Comparison of ENCODE assay signal across 8 mouse cellular contexts in the genomic region with DNA sequence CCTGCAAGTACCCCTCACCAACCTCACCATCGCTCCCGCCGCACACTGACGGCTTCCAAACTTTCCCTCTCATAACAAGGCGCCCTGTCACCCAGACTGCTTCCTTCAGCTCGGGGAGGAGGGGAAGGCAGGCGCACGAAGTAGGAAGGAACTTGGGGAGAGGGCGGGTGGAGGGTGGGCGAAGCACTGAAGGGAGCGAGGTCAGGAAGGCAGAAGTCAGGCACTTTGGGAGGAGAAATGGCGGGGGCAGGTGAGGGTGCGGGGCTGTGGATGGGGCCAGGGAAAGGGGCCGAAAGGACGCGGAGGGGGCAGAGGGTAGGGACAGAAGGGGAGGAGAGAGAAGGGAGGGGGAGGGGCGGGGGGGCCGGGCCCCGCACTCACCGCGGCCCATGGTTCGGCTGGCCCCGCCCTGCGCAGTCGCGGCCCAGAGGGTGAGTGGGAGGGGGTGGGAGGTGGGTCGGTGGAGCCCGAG. TPM values are rescaled to one million over a fixed set of nuclear protein-coding genes. Genes with fewer than 3 reads are reported as not detected.
DNase-seq lines count a peak whose midpoint lies in the region; ATAC-seq and TF ChIP-seq lines count a peak whose summit lies in the region.

No protein-coding gene starts in this region.

- H3K9me3 ChIP-seq in forebrain, postnatal 0 days (ENCODE audit: low read length), result no peaks in the 10 kb centered on the region
- H3K9me3 ChIP-seq in kidney, postnatal 0 days (replicated peaks; ENCODE audit: low read length), result no peaks in the 10 kb centered on the region

- H3K4me2 ChIP-seq in forebrain, postnatal 0 days (ENCODE audit: low read depth), result peak overlapping the region; percentile 79
- H3K4me2 ChIP-seq in kidney, postnatal 0 days (ENCODE audit: low read length), result peak overlapping the region; percentile 90

- no peak for TF ChIP-seq CTCF in forebrain, postnatal 0 days (IDR thresholded peaks at IDR 0.05; ENCODE audit: low read depth)
- no peak for TF ChIP-seq CTCF in kidney, postnatal 0 days (IDR thresholded peaks at IDR 0.05; ENCODE audit: low read depth)

- H3K4me3 ChIP-seq in forebrain, postnatal 0 days (ENCODE audit: low read depth, low read length), result peak overlapping the region; percentile 67
- H3K4me3 ChIP-seq in kidney, postnatal 0 days (replicated peaks; ENCODE audit: low read depth, low read length), result peak overlapping the region; percentile 71
- peak overlapping the region; percentile 82 for H3K4me3 ChIP-seq in macrophage (ENCODE audit: inconsistent target)

- H3K4me1 ChIP-seq in forebrain, postnatal 0 days (ENCODE audit: insufficient read depth), result peaks cover 20% of the 10 kb centered on the region
- H3K4me1 ChIP-seq in kidney, postnatal 0 days (replicated peaks; ENCODE audit: insufficient read depth, low read length), result peaks cover 29% of the 10 kb centered on the region

- H3K36me3 ChIP-seq in forebrain, postnatal 0 days (ENCODE audit: insufficient read depth), result peaks cover 32% of the 10 kb centered on the region
- H3K36me3 ChIP-seq in kidney, postnatal 0 days (ENCODE audit: insufficient read depth, low read length), result peaks cover 22% of the 10 kb centered on the region
- peaks cover 25% of the 10 kb centered on the region; the same call in 1 of the 2 replicates for H3K36me3 ChIP-seq in macrophage (ENCODE audit: inconsistent target)

- DNase-seq in CD4-positive, CD25-positive, alpha-beta regulatory T cell, adult 2 months (ENCODE audit: low read depth, low spot score), result peak; percentile 73
- DNase-seq in right cerebral cortex, adult 18-20 months, result peak; percentile 41
- no peak for DNase-seq in right cerebral cortex, postnatal 36 days (ENCODE audit: low spot score in 2 of 2)
- DNase-seq in forebrain, postnatal 0 days, result peak; percentile 66
- DNase-seq in kidney, postnatal 0 days (ENCODE audit: low spot score), result peak; percentile 88
- peak; percentile 70 for DNase-seq in testis, postnatal 14 days (ENCODE audit: low spot score)

- H3K9ac ChIP-seq in forebrain, postnatal 0 days, result peak overlapping the region; percentile 75
- H3K9ac ChIP-seq in kidney, postnatal 0 days (ENCODE audit: low read depth, low read length), result peak overlapping the region; percentile 76

- under 1% methylated on average over 13 of the region's 28 CpGs for WGBS in forebrain, postnatal 0 days
- WGBS in kidney, postnatal 0 days, result 0% methylated on average over 23 of the region's 28 CpGs
- WGBS in macrophage (ENCODE audit: missing documents), result 1% methylated on average over 14 of the region's 28 CpGs

- peak overlapping the region; percentile 94 for H3K27ac ChIP-seq in forebrain, postnatal 0 days (ENCODE audit: low read depth, low read length)
- H3K27ac ChIP-seq in kidney, postnatal 0 days, result peak overlapping the region; percentile 99
- H3K27ac ChIP-seq in macrophage, result peak overlapping the region; percentile 92

- no peaks in the 10 kb centered on the region for H3K27me3 ChIP-seq in forebrain, postnatal 0 days (ENCODE audit: insufficient read depth, low read length)
- no peaks in the 10 kb centered on the region for H3K27me3 ChIP-seq in kidney, postnatal 0 days (ENCODE audit: insufficient read depth, low read length)

- no peak for ATAC-seq in CD4-positive, CD25-positive, alpha-beta regulatory T cell, adult 4 months
- peak; percentile 24 for ATAC-seq in forebrain, postnatal 0 days
- ATAC-seq in kidney, postnatal 0 days (replicated peaks; ENCODE audit: low FRiP score, low read depth), result no peak; the same call in 1 of the 2 replicates

- peaks cover 72% of the 10 kb centered on the region for H3K79me2 ChIP-seq in macrophage (ENCODE audit: inconsistent target)

RNA-seq across cellular contexts. Expression of gene Mbd6, which starts 0.5 kb away (rescaled TPM):
- 10 to 100 TPM in 1 of 2 experiments, 1 to 10 TPM in 1; 4.0 to 14.7 TPM for polyA plus RNA-seq in CD4-positive, CD25-positive, alpha-beta regulatory T cell, adult 4 months (2017; shearing (Covaris generic))
- 5.9 and 9.4 TPM in 2 replicates for total RNA-seq in forebrain, postnatal 0 days (2014; rRNA removed)
- polyA plus RNA-seq in forebrain, postnatal 0 days (2015; fragmentation: Nextera tagmentation; extraction: Ambion mirVana), result 4.1 and 4.8 TPM in 2 replicates
- 10.5 and 10.7 TPM in 2 replicates for polyA plus RNA-seq in kidney, postnatal 0 days (2015; fragmentation: Nextera tagmentation; extraction: Ambion mirVana)
- 100 to 1,000 TPM in 25 of 26 experiments, 10 to 100 TPM in 1; 84.5 to 264 (median 195) TPM for total RNA-seq in macrophage (2018; cell fraction: chromatin; rRNA removed)
- 10 to 100 TPM; 24.6 to 53.2 (median 34.6) TPM for total RNA-seq in macrophage (2018; cell fraction: cytosol; rRNA removed)
- total RNA-seq in macrophage (2018; cell fraction: nucleus; rRNA removed), result 100 to 1,000 TPM in 24 of 26 experiments, 10 to 100 TPM in 2; 88.1 to 233 (median 149) TPM
- polyA plus RNA-seq in macrophage (2018), result 13.5 to 25.4 TPM (median 19.5 TPM) in 3 replicates

RNA-seq across cellular contexts. Expression of gene Dctn2, which starts 22.2 kb away (rescaled TPM):
- 10 to 100 TPM; 43.8 to 48.0 TPM for polyA plus RNA-seq in CD4-positive, CD25-positive, alpha-beta regulatory T cell, adult 4 months (2017; shearing (Covaris generic))
- 272 and 300 TPM in 2 replicates for total RNA-seq in forebrain, postnatal 0 days (2014; rRNA removed)
- polyA plus RNA-seq in forebrain, postnatal 0 days (2015; fragmentation: Nextera tagmentation; extraction: Ambion mirVana), result 332 and 343 TPM in 2 replicates
- 177 and 190 TPM in 2 replicates for polyA plus RNA-seq in kidney, postnatal 0 days (2015; fragmentation: Nextera tagmentation; extraction: Ambion mirVana)
- 100 to 1,000 TPM; 145 to 323 (median 235) TPM for total RNA-seq in macrophage (2018; cell fraction: chromatin; rRNA removed)
- 100 to 1,000 TPM in 18 of 26 experiments, 10 to 100 TPM in 8; 85.0 to 130 (median 105) TPM for total RNA-seq in macrophage (2018; cell fraction: cytosol; rRNA removed)
- 100 to 1,000 TPM in 25 of 26 experiments, 10 to 100 TPM in 1; 83.9 to 187 (median 136) TPM for total RNA-seq in macrophage (2018; cell fraction: nucleus; rRNA removed)
- 110 to 121 TPM (median 112 TPM) in 3 replicates for polyA plus RNA-seq in macrophage (2018)

RNA-seq across cellular contexts. Expression of gene Mars, which starts 23.2 kb away (rescaled TPM):
- polyA plus RNA-seq in CD4-positive, CD25-positive, alpha-beta regulatory T cell, adult 4 months (2017; shearing (Covaris generic)), result 10 to 100 TPM; 20.4 to 33.2 TPM
- 86.4 and 94.4 TPM in 2 replicates for total RNA-seq in forebrain, postnatal 0 days (2014; rRNA removed)
- polyA plus RNA-seq in forebrain, postnatal 0 days (2015; fragmentation: Nextera tagmentation; extraction: Ambion mirVana), result 95.9 and 98.6 TPM in 2 replicates
- 99.1 and 103 TPM in 2 replicates for polyA plus RNA-seq in kidney, postnatal 0 days (2015; fragmentation: Nextera tagmentation; extraction: Ambion mirVana)
- 10 to 100 TPM in 24 of 26 experiments, 1 to 10 TPM in 2; 6.5 to 62.2 (median 30.8) TPM for total RNA-seq in macrophage (2018; cell fraction: chromatin; rRNA removed)
- total RNA-seq in macrophage (2018; cell fraction: cytosol; rRNA removed), result 10 to 100 TPM; 11.1 to 29.3 (median 22.8) TPM
- total RNA-seq in macrophage (2018; cell fraction: nucleus; rRNA removed), result 10 to 100 TPM in 23 of 26 experiments, 1 to 10 TPM in 3; 7.3 to 42.5 (median 27.1) TPM
- 19.9 to 28.8 TPM (median 20.2 TPM) in 3 replicates for polyA plus RNA-seq in macrophage (2018)

RNA-seq across cellular contexts. Expression of gene Kif5a, which starts 25.2 kb away (rescaled TPM):
- polyA plus RNA-seq in CD4-positive, CD25-positive, alpha-beta regulatory T cell, adult 4 months (2017; shearing (Covaris generic)), result not detected
- 210 and 223 TPM in 2 replicates for total RNA-seq in forebrain, postnatal 0 days (2014; rRNA removed)
- polyA plus RNA-seq in forebrain, postnatal 0 days (2015; fragmentation: Nextera tagmentation; extraction: Ambion mirVana), result 62.0 and 84.0 TPM in 2 replicates
- 0.28 and 0.47 TPM in 2 replicates for polyA plus RNA-seq in kidney, postnatal 0 days (2015; fragmentation: Nextera tagmentation; extraction: Ambion mirVana)
- total RNA-seq in macrophage (2018; cell fraction: chromatin; rRNA removed), result 1 to 10 TPM; 1.1 to 8.4 (median 3.0) TPM
- under 1 TPM; 0.33 to 0.96 (median 0.56) TPM for total RNA-seq in macrophage (2018; cell fraction: cytosol; rRNA removed)
- total RNA-seq in macrophage (2018; cell fraction: nucleus; rRNA removed), result 1 to 10 TPM in 18 of 26 experiments, under 1 TPM in 8; 0.46 to 3.2 (median 1.5) TPM
- 0.61 to 0.67 TPM (median 0.63 TPM) in 3 replicates for polyA plus RNA-seq in macrophage (2018)

RNA-seq across cellular contexts. Expression of gene Arhgap9, which starts 33.4 kb away (rescaled TPM):
- polyA plus RNA-seq in CD4-positive, CD25-positive, alpha-beta regulatory T cell, adult 4 months (2017; shearing (Covaris generic)), result 100 to 1,000 TPM in 1 of 2 experiments, 10 to 100 TPM in 1; 92.4 to 118 TPM
- total RNA-seq in forebrain, postnatal 0 days (2014; rRNA removed), result 0.52 and 0.69 TPM in 2 replicates
- 0.81 and 0.99 TPM in 2 replicates for polyA plus RNA-seq in forebrain, postnatal 0 days (2015; fragmentation: Nextera tagmentation; extraction: Ambion mirVana)
- polyA plus RNA-seq in kidney, postnatal 0 days (2015; fragmentation: Nextera tagmentation; extraction: Ambion mirVana), result 3.7 and 3.8 TPM in 2 replicates
- total RNA-seq in macrophage (2018; cell fraction: chromatin; rRNA removed), result 100 to 1,000 TPM in 9 of 26 experiments, 10 to 100 TPM in 16, 1 to 10 TPM in 1; 7.6 to 191 (median 75.7) TPM
- 100 to 1,000 TPM in 9 of 26 experiments, 10 to 100 TPM in 17; 57.0 to 121 (median 82.1) TPM for total RNA-seq in macrophage (2018; cell fraction: cytosol; rRNA removed)
- total RNA-seq in macrophage (2018; cell fraction: nucleus; rRNA removed), result 100 to 1,000 TPM in 4 of 26 experiments, 10 to 100 TPM in 22; 18.8 to 137 (median 66.9) TPM
- 48.5 to 115 TPM (median 70.4 TPM) in 3 replicates for polyA plus RNA-seq in macrophage (2018)

Comparison
In these comparisons a context has a peak if more than half of its experiments do, and no peak if none do; other contexts are left out.
1. DNase-seq: peak in CD4-positive, CD25-positive, alpha-beta regulatory T cell, adult 2 months (single experiment), right cerebral cortex, adult 18-20 months (single experiment), forebrain, postnatal 0 days (single experiment), kidney, postnatal 0 days (single experiment) and testis, postnatal 14 days (single experiment); none in right cerebral cortex, postnatal 36 days (0 of 2).
2. Peak in every context shown above with its lines, with median percentiles within 50 percentile points of each other: H3K27ac ChIP-seq and H3K4me3 ChIP-seq.